Mouse (Mus musculus) A20 (cell line): ENCODE measurements around the gene Gm20517.
A peak's percentile ranks its signal among the peaks of the same experiment; 100 is the strongest.

Experiments
- DNase-seq: peaks from one replicate; pipeline ENCODE4 v3.0.0-alpha.2; 2011; ENCODE audit warnings: low read depth, low spot score

Gm20517 gene

GRCm38 (mm10) chr17:47610849-47611660, at the start of gene Gm20517, which contains the start of the genes Bysl and Med20:
Gene Gm20517, plus strand, starts transcription at chr17:47611589.
Gene Bysl, minus strand, starts transcription at chr17:47611492.
Gene Med20, plus strand, starts transcription at chr17:47611582.
- peak; percentile 98 for DNase-seq

- no peak for DNase-seq
Observed at GRCm38 (mm10) chr17:47562875-47563274, 48.5 kb upstream of the Gm20517 start.

- no peak for DNase-seq
Observed at GRCm38 (mm10) chr17:47564612-47565011, 46.8 kb upstream of the Gm20517 start.

GRCm38 (mm10) chr17:47566133-47566532, 45.3 kb upstream of the Gm20517 start:
- no peak for DNase-seq

GRCm38 (mm10) chr17:47567271-47567670, 44.1 kb upstream of the Gm20517 start:
- no peak for DNase-seq

GRCm38 (mm10) chr17:47568389-47568788, 43.0 kb upstream of the Gm20517 start:
- DNase-seq, result no peak

GRCm38 (mm10) chr17:47568951-47569527, 42.4 kb upstream of the Gm20517 start:
- DNase-seq, result no peak

- no peak for DNase-seq
Observed at GRCm38 (mm10) chr17:47571621-47572020, 39.8 kb upstream of the Gm20517 start.

GRCm38 (mm10) chr17:47572436-47572835, 39.0 kb upstream of the Gm20517 start:
- DNase-seq, result no peak

- DNase-seq, result no peak
Observed at GRCm38 (mm10) chr17:47574028-47574427, 37.4 kb upstream of the Gm20517 start.

GRCm38 (mm10) chr17:47574830-47575229, 36.6 kb upstream of the Gm20517 start:
- DNase-seq, result no peak

- no peak for DNase-seq
Observed at GRCm38 (mm10) chr17:47578655-47579054, 32.7 kb upstream of the Gm20517 start.

- no peak for DNase-seq
Observed at GRCm38 (mm10) chr17:47580962-47581361, 30.4 kb upstream of the Gm20517 start.

- no peak for DNase-seq
Observed at GRCm38 (mm10) chr17:47588517-47588916, 22.9 kb upstream of the Gm20517 start.

- no peak for DNase-seq
Observed at GRCm38 (mm10) chr17:47591073-47591472, 20.3 kb upstream of the Gm20517 start.

GRCm38 (mm10) chr17:47593215-47593853, 18.1 kb upstream of the Gm20517 start:
- peak; percentile 97 for DNase-seq

GRCm38 (mm10) chr17:47593854-47594182, 17.6 kb upstream of the Gm20517 start:
- no peak for DNase-seq

GRCm38 (mm10) chr17:47594183-47594968, 17.0 kb upstream of the Gm20517 start:
- peak; percentile 53 for DNase-seq

- DNase-seq, result no peak
Observed at GRCm38 (mm10) chr17:47594969-47595247, 16.5 kb upstream of the Gm20517 start.

GRCm38 (mm10) chr17:47595248-47596161, 15.9 kb upstream of the Gm20517 start:
- no peak for DNase-seq
